14 mouse cellular contexts compared by ENCODE assay signal in the genomic region with DNA sequence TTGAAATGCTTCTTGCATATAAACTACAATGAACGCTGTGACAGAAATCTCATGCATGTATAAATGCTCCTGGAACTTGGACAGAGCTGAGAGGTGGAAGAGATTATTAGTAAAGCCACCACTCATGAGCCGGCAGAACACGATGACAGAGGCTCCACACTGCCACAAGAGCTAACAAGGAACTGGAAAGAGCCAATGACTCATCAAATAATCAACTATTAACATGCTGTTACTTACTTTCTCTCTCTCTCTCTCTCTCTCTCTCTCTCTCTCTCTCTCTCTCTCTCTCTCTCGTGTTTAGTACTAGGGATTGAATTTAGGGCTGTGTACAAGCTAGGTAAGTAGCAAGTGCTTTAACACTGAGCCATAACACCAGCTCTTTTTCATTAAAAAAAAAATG.
"Had no signal": no experiment of that assay in that cellular context is flagged by ENCODE, and none has a peak within 500 bp of the region (broad histone marks: within the 10 kb centered on the region; RNA-seq: fewer than 3 reads in every experiment).

No protein-coding gene starts in this region.

- H3K27me3 ChIP-seq: liver, embryonic 15.5 days; neural tube, embryonic 12.5 days; stomach, embryonic 15.5 days had no signal

- H3K27ac ChIP-seq: limb, embryonic 10.5 days; liver, embryonic 15.5 days; macrophage; neural tube, embryonic 12.5 days; stomach, embryonic 15.5 days had no signal

- ATAC-seq: lung, postnatal 0 days had no signal

- H3K4me1 ChIP-seq: liver, embryonic 15.5 days; neural tube, embryonic 12.5 days; stomach, embryonic 15.5 days had no signal

- DNase-seq: kidney, adult 18-20 months; kidney, postnatal 10 days; kidney, postnatal 4 days; lung, adult 2 months; midbrain, embryonic 14.5 days; right cerebral cortex, postnatal 4 days; thymus, adult 18-20 months; thymus, postnatal 14 days had no signal

- H3K9me3 ChIP-seq: limb, embryonic 10.5 days; liver, embryonic 15.5 days; neural tube, embryonic 12.5 days; stomach, embryonic 15.5 days had no signal

- H3K36me3 ChIP-seq: limb, embryonic 10.5 days; liver, embryonic 15.5 days; neural tube, embryonic 12.5 days; stomach, embryonic 15.5 days had no signal

- H3K4me3 ChIP-seq: limb, embryonic 10.5 days; liver, embryonic 15.5 days; neural tube, embryonic 12.5 days; stomach, embryonic 15.5 days had no signal
